Mouse (Mus musculus) thymus, postnatal 25 days (tissue): Measurements from ENCODE around the gene Klhl3.

ENCODE experiments used
- DNase-seq: peaks from one replicate; pipeline ENCODE4 v3.0.0; 2022

Klhl3 gene

GRCm38 (mm10) chr13:58124278-58124677 lies 10.9 kb upstream of the Klhl3 start:
- no peak for DNase-seq

DNA sequence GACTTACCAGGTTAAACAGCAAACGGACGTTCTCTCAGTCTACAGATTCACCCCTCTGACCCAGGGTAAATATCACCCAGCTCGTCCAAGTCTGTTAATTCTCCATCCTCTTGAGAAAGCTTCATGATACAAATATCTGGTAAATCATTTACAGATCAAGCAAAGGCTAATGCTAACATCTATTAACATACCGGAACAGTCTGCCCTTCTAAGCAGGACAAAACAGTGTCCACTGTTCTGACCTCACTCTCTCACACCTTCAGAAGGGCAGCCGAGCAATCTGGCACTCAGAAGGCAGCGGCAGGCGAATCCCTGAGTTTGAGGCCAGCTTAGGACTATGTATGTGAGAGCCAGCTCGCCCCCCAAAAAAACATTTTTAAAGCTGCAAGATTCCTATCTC lies 10.0 kb upstream of the Klhl3 start:
- no peak for DNase-seq

- DNase-seq, result no peak
Observed at GRCm38 (mm10) chr13:58122786-58123297, 9.4 kb upstream of the Klhl3 start.

- DNase-seq, result peak; percentile 82
Observed at GRCm38 (mm10) chr13:58117318-58118017, 4.1 kb upstream of the Klhl3 start.

- no peak for DNase-seq
Observed at GRCm38 (mm10) chr13:58116801-58117200, 3.4 kb upstream of the Klhl3 start.

DNA sequence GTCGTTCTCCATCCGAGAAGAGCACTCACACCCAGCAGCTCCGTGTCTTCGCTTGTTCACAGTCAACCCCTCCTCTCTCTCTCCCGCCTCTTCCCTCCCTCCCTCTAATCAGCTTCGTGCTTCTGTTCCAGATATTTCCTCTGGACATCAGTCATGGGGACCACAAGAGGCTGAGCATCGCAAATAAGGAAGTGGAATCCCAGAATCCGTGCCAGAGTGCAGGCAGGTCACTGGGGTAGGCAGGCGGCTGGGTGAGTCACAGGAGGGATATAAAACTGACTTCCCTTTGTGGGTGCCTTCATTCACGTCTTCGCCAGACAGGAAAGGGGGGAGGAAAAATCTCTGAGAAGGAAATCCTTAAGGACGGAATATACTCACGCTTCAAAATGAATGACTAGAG lies 1.8 kb upstream of the Klhl3 start:
- DNase-seq, result no peak

DNA sequence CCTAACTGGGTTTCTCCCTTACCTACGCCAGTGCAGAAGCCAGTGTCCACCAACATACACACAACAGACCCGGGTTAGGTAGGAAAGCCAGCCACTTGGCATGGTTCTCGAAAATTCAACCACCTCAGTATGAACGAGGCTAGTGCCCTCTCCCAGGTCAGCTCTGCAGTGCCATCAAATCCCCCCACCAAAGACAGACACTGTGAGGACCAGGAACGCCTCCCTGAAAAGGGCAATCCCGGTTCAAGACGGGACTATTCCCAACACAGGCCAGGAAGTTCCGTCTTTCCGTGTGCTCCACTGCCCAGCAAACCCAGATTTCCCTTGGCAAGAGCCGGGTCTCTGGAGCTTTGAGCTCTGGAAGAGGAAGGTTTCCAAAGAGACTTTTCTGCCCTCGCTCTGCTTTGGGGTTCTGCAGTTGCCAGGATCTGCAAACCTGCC lies 771 bp downstream of the Klhl3 start:
- DNase-seq, result no peak

- no peak for DNase-seq
Observed at GRCm38 (mm10) chr13:58112191-58112590, 1.2 kb downstream of the Klhl3 start.

GRCm38 (mm10) chr13:58111306-58111705 lies 2.1 kb downstream of the Klhl3 start:
- DNase-seq, result no peak

DNA sequence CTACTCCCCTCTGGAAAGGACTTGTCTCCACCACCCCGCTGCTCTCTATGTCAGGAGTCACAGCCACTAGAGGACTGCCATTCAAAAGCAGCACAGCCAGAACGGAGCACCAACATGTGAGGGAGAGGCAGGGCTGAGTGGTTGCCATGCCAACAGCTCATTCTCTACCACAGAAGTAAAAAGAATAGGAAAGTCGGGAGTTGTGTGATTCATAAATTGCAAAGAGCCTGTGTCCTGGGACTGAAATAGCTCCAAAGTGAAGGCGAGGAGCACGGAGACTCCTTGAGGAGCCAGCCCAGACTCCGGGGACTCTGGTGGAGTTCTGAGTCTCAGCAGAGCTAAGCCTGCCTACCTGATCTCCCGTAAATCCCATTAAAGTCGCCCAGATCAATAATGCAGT lies 22.7 kb downstream of the Klhl3 start:
- DNase-seq, result no peak

- no peak for DNase-seq
Observed at GRCm38 (mm10) chr13:58084396-58084795, 29.0 kb downstream of the Klhl3 start.

DNA sequence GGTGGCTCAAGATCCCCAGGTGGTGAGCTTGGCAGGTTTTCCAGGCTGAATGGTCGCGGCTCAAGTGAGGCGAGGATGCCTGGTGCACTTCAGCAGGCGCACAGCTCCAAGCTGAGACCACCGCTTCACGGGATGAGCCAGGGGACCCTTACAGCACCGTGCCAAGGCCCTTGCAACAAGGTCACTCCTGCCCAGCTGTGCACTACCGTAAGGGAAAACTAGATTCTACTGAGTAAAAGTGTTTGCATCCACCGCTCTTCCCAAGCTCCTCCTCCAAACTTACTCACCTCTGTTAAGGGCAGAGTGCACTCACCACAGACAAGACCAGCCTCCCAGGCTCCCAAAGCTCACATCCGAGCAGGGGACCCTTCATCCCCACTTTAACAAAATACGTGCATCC lies 29.9 kb downstream of the Klhl3 start:
- no peak for DNase-seq

GRCm38 (mm10) chr13:58083048-58083447 lies 30.3 kb downstream of the Klhl3 start:
- DNase-seq, result no peak

GRCm38 (mm10) chr13:58078361-58078760 lies 35.0 kb downstream of the Klhl3 start:
- DNase-seq, result no peak

DNA sequence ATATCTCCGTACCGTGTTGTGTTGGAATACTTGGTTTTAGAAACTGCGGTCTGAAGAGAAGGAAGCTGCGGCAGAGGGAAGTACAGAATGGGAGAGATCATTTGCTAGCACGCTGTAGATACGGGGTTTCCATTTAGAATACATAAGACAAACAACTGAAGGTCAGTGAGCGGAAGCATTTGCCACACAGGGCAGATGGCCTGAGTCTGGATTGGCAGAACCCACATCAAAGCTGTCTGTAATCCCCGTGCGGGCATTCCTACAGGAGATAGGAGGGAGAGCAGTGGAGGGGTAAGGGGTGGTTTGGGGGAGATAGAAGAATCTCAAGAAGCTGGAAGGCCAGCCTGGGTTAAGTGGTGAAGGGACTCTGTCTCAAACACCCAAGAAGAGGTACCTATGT lies 38.5 kb downstream of the Klhl3 start:
- DNase-seq, result no peak

- DNase-seq, result no peak
Observed at GRCm38 (mm10) chr13:58074466-58074865, 38.9 kb downstream of the Klhl3 start.

DNA sequence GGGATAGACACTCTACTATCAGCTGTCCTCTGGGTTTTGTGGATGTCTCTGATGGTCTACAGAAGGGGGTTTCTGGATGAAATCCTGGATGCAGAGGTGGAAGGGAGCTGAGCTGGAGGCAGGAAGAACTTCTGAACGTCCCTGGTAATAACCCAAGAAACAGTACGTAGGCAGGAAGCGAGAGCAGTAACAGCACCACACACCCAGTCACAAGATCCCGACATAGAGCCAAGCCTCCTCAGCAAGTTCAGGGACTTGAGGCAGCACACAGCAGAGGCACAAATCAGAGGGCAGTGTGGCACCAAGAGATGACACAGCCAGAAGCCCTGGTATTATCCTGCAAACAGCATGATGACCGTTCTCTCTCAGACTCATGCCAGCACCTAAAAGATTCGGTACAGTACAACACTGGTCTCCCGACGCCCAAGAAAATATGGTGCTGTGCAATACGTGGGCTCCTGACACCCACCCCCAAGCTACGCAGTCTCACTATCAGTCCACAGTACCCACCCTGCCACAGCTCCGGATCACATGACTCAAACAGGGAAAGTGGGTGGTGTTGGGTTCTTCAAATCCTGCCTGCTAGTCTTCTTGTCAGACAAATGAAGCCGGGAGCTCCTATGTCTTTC lies 40.0 kb downstream of the Klhl3 start:
- no peak for DNase-seq

DNA sequence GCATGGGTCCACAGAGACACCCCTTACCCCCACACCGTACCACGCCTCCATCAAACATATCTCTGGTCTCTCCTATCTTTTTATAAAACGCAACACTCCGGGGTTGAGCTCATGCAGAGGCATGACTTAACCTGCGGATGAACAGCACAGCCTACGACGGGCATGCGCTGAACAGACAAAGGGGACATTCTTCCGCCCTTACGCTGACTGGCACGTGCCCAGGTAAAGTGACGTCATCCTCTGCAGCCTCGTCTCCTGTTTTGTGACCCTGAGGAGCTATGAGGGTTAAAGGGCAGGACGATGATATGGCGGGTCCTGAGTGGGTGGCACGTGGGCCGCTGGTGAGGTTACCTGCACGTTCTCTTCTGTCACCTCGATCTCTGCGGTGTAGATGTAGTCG lies 42.2 kb downstream of the Klhl3 start:
- DNase-seq, result no peak

GRCm38 (mm10) chr13:58070504-58070903 lies 42.9 kb downstream of the Klhl3 start:
- DNase-seq, result no peak

GRCm38 (mm10) chr13:58068421-58069209 lies 44.8 kb downstream of the Klhl3 start:
- DNase-seq, result no peak

DNA sequence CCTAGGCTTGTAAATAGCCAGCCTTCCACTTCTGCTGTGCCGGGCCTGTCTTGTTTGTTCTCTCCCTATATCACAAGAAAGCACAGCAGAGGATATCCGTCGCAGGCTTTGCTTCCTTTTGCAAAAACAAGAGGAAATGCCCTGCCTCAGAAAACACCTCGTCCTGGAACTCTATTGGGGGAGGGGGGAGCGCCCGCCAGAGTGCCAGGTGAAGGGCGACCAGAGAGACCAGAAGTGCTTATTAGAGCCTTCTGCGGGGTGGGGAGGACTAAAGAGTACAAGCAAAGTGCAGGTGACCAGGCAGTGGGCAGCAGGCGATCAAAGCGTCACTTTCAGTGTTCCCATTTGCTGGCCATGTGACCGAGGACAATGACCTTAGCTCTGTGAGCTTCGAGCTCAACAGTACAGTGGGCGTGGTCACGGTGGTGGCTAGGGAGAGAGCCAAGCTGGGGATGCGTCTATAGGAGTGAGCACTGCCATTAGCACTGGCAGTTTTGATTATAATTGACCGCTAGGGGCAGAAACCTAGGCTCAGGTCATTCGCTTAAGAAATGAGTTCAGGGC lies 45.8 kb downstream of the Klhl3 start:
- DNase-seq, result peak; percentile 70

DNA sequence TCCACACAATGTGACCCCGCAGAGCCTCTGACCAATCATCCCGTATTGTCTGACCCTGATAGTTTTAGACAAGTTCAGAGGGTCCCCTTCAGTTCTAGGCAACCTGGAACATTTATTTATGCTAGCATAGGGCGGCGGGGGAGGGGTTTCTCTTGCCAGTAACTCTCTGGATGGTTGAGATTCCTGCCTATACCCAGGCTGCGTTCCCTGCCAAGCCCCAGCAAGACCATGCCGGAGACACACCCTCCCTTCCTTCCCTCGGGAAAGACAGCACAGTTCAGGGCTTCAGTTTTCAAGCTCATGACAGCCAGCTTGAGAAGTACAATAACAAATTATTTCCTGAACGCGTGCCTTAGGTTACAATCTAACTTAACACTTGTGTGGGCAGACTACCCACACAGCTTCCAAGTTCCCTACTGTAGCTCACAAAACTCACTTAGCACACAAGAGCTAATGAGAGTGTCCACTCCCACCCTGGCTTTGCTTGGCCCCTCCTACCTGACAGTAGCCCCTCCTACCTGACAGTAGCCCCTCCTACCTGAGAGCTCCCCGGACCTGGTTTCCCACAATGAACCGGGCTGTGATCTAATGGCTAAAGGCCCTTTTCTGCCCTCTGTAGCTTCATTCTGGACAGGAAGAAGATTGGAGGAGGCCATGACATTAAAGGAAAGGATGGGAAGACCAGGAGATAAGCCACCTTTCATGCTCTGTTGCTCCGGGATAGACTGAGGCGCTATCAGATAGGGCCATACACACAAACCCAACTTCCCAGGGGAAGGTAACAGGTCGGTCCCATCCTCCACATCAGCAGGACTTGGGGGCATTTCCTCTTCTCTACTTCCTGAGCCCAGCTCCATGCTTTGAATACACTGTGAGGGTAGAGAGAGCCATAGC lies 46.6 kb downstream of the Klhl3 start:
- peak; percentile 38 for DNase-seq
